Mouse (Mus musculus) cerebellum, adult (tissue): ENCODE measurements around the gene Cdk5rap1.
"Not testable (repeated sequence)": the region's sequence is repeated elsewhere in the genome, so short reads cannot be mapped to it uniquely, and the experiment has no call there.

ENCODE experiments used
- ATAC-seq: cut with Nextera tagmentation; 2 replicates; pipeline ENCODE4 v1.9.2; 2017; ENCODE audit warnings: mild to moderate bottlenecking, moderate library complexity, mixed read lengths; ENCODE audit not compliant: insufficient number of reproducible peaks, low FRiP score, low TSS enrichment

The Cdk5rap1 gene

GRCm38 (mm10) chr2:154379103-154379502 is 6.3 kb upstream of the Cdk5rap1 start:
- no peak for ATAC-seq

GRCm38 (mm10) chr2:154374807-154375601 is 2.2 kb upstream of the Cdk5rap1 start:
- ATAC-seq, result no peak

- ATAC-seq, result no peak
These were observed 1.3 kb upstream of the Cdk5rap1 start for GRCm38 (mm10) chr2:154373961-154374632.

GRCm38 (mm10) chr2:154372151-154372829 is 520 bp downstream of the Cdk5rap1 start:
- ATAC-seq, result peak; percentile 76

GRCm38 (mm10) chr2:154367510-154367909 is 5.3 kb downstream of the Cdk5rap1 start:
- no peak for ATAC-seq

- not testable (repeated sequence) for ATAC-seq
These were observed 18.8 kb downstream of the Cdk5rap1 start for GRCm38 (mm10) chr2:154354000-154354425.

- ATAC-seq, result no peak
These were observed 24.7 kb downstream of the Cdk5rap1 start for GRCm38 (mm10) chr2:154348152-154348551.

GRCm38 (mm10) chr2:154339356-154339755 is 33.5 kb downstream of the Cdk5rap1 start:
- no peak for ATAC-seq

- ATAC-seq, result no peak
These were observed 34.6 kb downstream of the Cdk5rap1 start for GRCm38 (mm10) chr2:154338161-154338560.

GRCm38 (mm10) chr2:154335572-154335971 is 37.2 kb downstream of the Cdk5rap1 start:
- no peak for ATAC-seq

GRCm38 (mm10) chr2:154326852-154327251 is 46.0 kb downstream of the Cdk5rap1 start:
- no peak for ATAC-seq

GRCm38 (mm10) chr2:154313771-154314170 is 59.0 kb downstream of the Cdk5rap1 start:
- not testable (repeated sequence) for ATAC-seq

- ATAC-seq, result not testable (repeated sequence)
These were observed 65.9 kb downstream of the Cdk5rap1 start, which contains the start of gene Bpifb9b for GRCm38 (mm10) chr2:154306927-154307326. Bpifb9b (plus strand) TSS chr2:154307227.

GRCm38 (mm10) chr2:154304604-154305003 is 68.2 kb downstream of the Cdk5rap1 start:
- ATAC-seq, result not testable (repeated sequence)

GRCm38 (mm10) chr2:154301763-154302162 is 71.0 kb downstream of the Cdk5rap1 start:
- ATAC-seq, result no peak

- ATAC-seq, result no peak; the same call in 1 of the 2 replicates
These were observed 72.3 kb downstream of the Cdk5rap1 start for GRCm38 (mm10) chr2:154300496-154300895.

- not testable (repeated sequence) for ATAC-seq
These were observed 78.1 kb downstream of the Cdk5rap1 start for GRCm38 (mm10) chr2:154294746-154295145.

GRCm38 (mm10) chr2:154292833-154293232 is 80.0 kb downstream of the Cdk5rap1 start:
- no peak for ATAC-seq

GRCm38 (mm10) chr2:154291866-154292265 is 80.9 kb downstream of the Cdk5rap1 start:
- ATAC-seq, result not testable (repeated sequence)
